Mouse (Mus musculus) MEL (cell line): ENCODE measurements around the gene Hfe.

ENCODE experiments used
- CHD2 ChIP-seq: IDR thresholded peaks from 2 replicates; pipeline ENCODE4 v1.6.1; 2011; ENCODE audit warnings: low read length, improper control_type of control experiment
- CTCF ChIP-seq, 3 experiments: IDR thresholded peaks in 2 of 3; conservative IDR thresholded peaks in 1 of 3; 2 replicates each; pipeline ENCODE4 v1.5.1; 2011 to 2012; ENCODE audit warnings: low read length in 3 of 3, low read depth in 2 of 3, mild to moderate bottlenecking in 2 of 3, improper control_type of control experiment in 1 of 3, inconsistent platforms in 1 of 3, mixed read lengths in 1 of 3, moderate library complexity in 1 of 3; ENCODE audit not compliant: control insufficient read depth in 1 of 3, insufficient read depth in 1 of 3, poor library complexity in 1 of 3, severe bottlenecking in 1 of 3
- EP300 ChIP-seq, 2 experiments: IDR thresholded peaks; 2 replicates each; pipeline ENCODE4 v1.6.1; 2011; ENCODE audit warnings: improper control_type of control experiment in 2 of 2, low read length in 2 of 2, low read depth in 1 of 2, mild to moderate bottlenecking in 1 of 2
- MAFK ChIP-seq: IDR thresholded peaks from 2 replicates; pipeline ENCODE4 v1.6.1; 2011; ENCODE audit warnings: low read depth, mild to moderate bottlenecking, low read length, improper control_type of control experiment, borderline replicate concordance
- MXI1 ChIP-seq: IDR thresholded peaks from 2 replicates; pipeline ENCODE4 v1.6.1; 2011; ENCODE audit warnings: mild to moderate bottlenecking, low read depth, low read length, improper control_type of control experiment
- MYC ChIP-seq: IDR thresholded peaks from 2 replicates; pipeline ENCODE4 v1.6.1; 2011; ENCODE audit warnings: low read depth, mild to moderate bottlenecking, low read length, improper control_type of control experiment, moderate library complexity
- POLR2A ChIP-seq, 2 experiments: IDR thresholded peaks; 2 replicates each; pipeline ENCODE4 v1.6.1; 2011 to 2012; ENCODE audit warnings: low read length in 2 of 2, mild to moderate bottlenecking in 2 of 2, control low read depth in 1 of 2, improper control_type of control experiment in 1 of 2, low read depth in 1 of 2, moderate library complexity in 1 of 2; ENCODE audit not compliant: control insufficient read depth in 1 of 2, insufficient read depth in 1 of 2, poor library complexity in 1 of 2
- POLR2AphosphoS5 ChIP-seq: IDR thresholded peaks from 2 replicates; pipeline ENCODE4 v1.6.1; 2012; ENCODE audit warnings: low read depth, borderline replicate concordance, mild to moderate bottlenecking, inconsistent platforms, low read length, moderate library complexity, mixed read lengths
- USF1 ChIP-seq: IDR thresholded peaks from 2 replicates; pipeline ENCODE4 v1.6.1; 2014; ENCODE audit warnings: low read depth, mild to moderate bottlenecking, inconsistent platforms, low read length, improper control_type of control experiment, moderate library complexity

- no peak for TF ChIP-seq EP300 (IDR thresholded peaks at IDR 0.05; ENCODE audit: low read depth in 1 of 2, low read length in 2 of 2)
- TF ChIP-seq MYC, result no peak
- TF ChIP-seq CHD2, result no peak
- no peak for TF ChIP-seq POLR2A (IDR thresholded peaks at IDR 0.05; ENCODE audit: control insufficient read depth in 1 of 2, insufficient read depth in 1 of 2, low read depth in 1 of 2, low read length in 2 of 2, poor library complexity in 1 of 2)
- no peak for TF ChIP-seq CTCF (IDR thresholded peaks at IDR 0.05 in 2 of 3, conservative IDR thresholded peaks at IDR 0.05 in 1 of 3; ENCODE audit: control insufficient read depth in 1 of 3, insufficient read depth in 1 of 3, low read depth in 2 of 3, low read length in 3 of 3, poor library complexity in 1 of 3, severe bottlenecking in 1 of 3)
- no peak for TF ChIP-seq MAFK
- TF ChIP-seq USF1, result no peak
- no peak for TF ChIP-seq MXI1
- TF ChIP-seq POLR2AphosphoS5, result no peak
Measured at GRCm38 (mm10) chr13:23710374-23711089, at the start of gene Hfe.
